Mouse (Mus musculus) olfactory bulb, adult 2 months (tissue): ENCODE measurements around the gene Parp3.

Experiments
- CTCF ChIP-seq: fragments of 200-500 bp; IDR thresholded peaks from 2 replicates; pipeline ENCODE4 v1.5.1; 2012; ENCODE audit warnings: low read depth, mild to moderate bottlenecking, low read length, moderate library complexity; ENCODE audit not compliant: insufficient read depth
- POLR2A ChIP-seq: fragments of 200-500 bp; IDR thresholded peaks from 2 replicates; pipeline ENCODE4 v1.6.1; 2012; ENCODE audit warnings: mild to moderate bottlenecking, low read depth, low read length, moderate library complexity; ENCODE audit not compliant: insufficient read depth

DNA sequence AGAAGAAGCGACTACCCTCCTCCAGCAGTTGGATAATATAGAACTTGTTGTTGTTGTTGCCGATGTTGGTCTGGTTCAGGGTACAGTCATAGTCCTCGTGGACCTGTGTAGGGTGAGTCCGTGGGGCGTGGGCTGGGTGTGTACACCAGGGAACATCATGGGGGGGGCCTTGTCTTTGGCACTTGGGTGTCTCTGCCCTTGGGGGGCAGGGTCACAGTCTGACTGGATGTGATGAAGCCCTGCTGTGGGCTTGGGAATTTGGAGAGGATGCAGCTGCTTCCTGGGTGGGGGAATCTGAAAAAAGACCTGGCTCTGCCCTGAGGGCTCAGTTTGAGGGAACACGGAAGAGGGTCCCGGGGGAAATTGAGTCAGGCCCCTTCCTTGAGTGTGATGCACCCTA lies 1.7 kb downstream of the Parp3 start:
- TF ChIP-seq CTCF (no peak), POLR2A (no peak)
